Mouse (Mus musculus) retina, postnatal 7 days (tissue): ENCODE measurements around the gene Acer1.

ENCODE experiments used
- DNase-seq: peaks from one replicate; pipeline ENCODE4 v3.0.0-alpha.2; 2012; ENCODE audit warnings: low read depth, low spot score

Gene Acer1

GRCm38 (mm10) chr17:56982013-56982412 is at the start of gene Acer1:
Gene Acer1 (minus strand): TSS chr17:56982126.
- no peak for DNase-seq

GRCm38 (mm10) chr17:57030931-57031660 is 49.2 kb upstream of the Acer1 start, which contains the start of gene Khsrp:
Gene Khsrp (minus strand): TSS chr17:57031522.
- DNase-seq: peak; percentile 17

GRCm38 (mm10) chr17:57029691-57030090 is 47.8 kb upstream of the Acer1 start:
- no peak for DNase-seq

GRCm38 (mm10) chr17:57027471-57027870 is 45.5 kb upstream of the Acer1 start:
- no peak for DNase-seq

- DNase-seq: no peak
These were observed 39.0 kb upstream of the Acer1 start for GRCm38 (mm10) chr17:57020960-57021359.

- no peak for DNase-seq
These were observed 37.8 kb upstream of the Acer1 start for GRCm38 (mm10) chr17:57019693-57020092.

- no peak for DNase-seq
These were observed 30.4 kb upstream of the Acer1 start for GRCm38 (mm10) chr17:57012245-57012795.

GRCm38 (mm10) chr17:57011236-57012141 is 29.6 kb upstream of the Acer1 start, which contains the start of the genes Gtf2f1 and Gm17949:
Gene Gtf2f1 (minus strand): TSS chr17:57011288.
Gene Gm17949 (plus strand): TSS chr17:57011469.
- DNase-seq: peak; percentile 99

GRCm38 (mm10) chr17:57010911-57011235 is 28.9 kb upstream of the Acer1 start:
- DNase-seq: no peak

- no peak for DNase-seq
These were observed 25.4 kb upstream of the Acer1 start for GRCm38 (mm10) chr17:57007137-57007905.

- DNase-seq: no peak
These were observed 22.1 kb upstream of the Acer1 start for GRCm38 (mm10) chr17:57003994-57004393.

- no peak for DNase-seq
These were observed 19.3 kb upstream of the Acer1 start for GRCm38 (mm10) chr17:57001228-57001627.

GRCm38 (mm10) chr17:56999968-57000609 is 18.2 kb upstream of the Acer1 start, which contains the start of gene Pspn:
Gene Pspn (minus strand): TSS chr17:57000018.
- no peak for DNase-seq

GRCm38 (mm10) chr17:56999414-56999813 is 17.5 kb upstream of the Acer1 start:
- DNase-seq: no peak

GRCm38 (mm10) chr17:56997029-56997667 is 15.2 kb upstream of the Acer1 start, which contains the start of gene Alkbh7:
Gene Alkbh7 (plus strand): TSS chr17:56997339.
- DNase-seq: peak; percentile 95

GRCm38 (mm10) chr17:56996506-56996905 is 14.6 kb upstream of the Acer1 start:
- DNase-seq: no peak

- DNase-seq: no peak
These were observed 13.1 kb upstream of the Acer1 start for GRCm38 (mm10) chr17:56995046-56995445.

GRCm38 (mm10) chr17:56990966-56991365 is 9.0 kb upstream of the Acer1 start:
- no peak for DNase-seq

GRCm38 (mm10) chr17:56990115-56990746 is 8.3 kb upstream of the Acer1 start, which contains the start of gene Clpp:
Gene Clpp (plus strand): TSS chr17:56990305.
- DNase-seq: peak; percentile 90
